Mouse (Mus musculus) yolk sac, embryonic 10.5 days (tissue): ENCODE results near the gene Pgam5.

Source experiments
- DNase-seq: peaks from one replicate; pipeline ENCODE4 v3.0.0-alpha.2; 2017; ENCODE audit warnings: low spot score

Pgam5 gene

DNA sequence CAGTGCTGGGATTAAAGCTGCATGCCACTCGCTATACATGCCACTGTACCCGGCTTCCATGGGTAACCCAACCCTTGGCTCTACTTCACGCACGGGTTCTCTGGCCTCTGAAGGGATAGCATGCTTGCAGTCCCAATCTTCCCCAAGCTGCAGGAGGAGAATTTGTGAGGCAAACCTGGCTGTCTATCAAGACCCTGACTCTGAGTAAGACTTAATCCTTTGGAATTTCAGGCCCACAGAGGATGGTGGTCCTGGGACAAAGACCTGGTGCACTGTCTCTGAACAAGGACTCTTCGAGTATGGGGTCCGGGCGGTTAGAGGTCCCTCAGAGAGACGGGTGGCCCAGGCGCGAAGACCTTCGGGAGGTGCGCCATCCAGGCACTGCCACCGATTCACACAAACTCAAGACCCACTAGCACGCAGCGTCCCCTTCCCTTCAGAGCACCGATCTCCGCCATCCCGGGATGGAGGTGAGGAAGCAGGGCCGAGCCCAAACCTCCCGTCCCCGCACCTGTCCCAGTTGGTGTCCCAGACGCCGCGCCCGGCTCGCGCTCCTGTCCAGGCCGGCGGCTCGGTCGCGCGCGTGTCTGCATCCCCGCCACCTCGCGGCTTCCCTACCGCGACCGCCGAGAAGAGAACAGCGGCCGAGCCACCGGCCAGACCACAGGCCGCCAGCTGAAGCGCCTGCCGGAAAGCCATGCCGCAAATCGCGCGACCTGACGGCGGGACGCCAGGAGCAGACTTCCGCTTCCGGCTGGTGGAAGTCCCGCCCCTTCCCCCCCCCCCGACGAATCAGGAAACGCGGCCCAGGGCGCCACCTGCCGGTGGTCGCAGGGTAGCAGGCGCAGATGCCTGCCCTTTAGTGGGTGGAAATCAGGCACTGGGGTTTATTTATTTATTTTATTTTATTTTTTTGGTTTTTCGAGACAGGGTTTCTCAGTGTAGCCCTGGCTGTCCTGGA, at the start of gene Pgam5:
Pgam5 (minus strand) TSS at position 773 of the 961 bp plus-strand sequence.
- DNase-seq: peak; percentile 87

- no peak for DNase-seq
Observed at GRCm38 (mm10) chr5:110313127-110313526, 43.4 kb upstream of the Pgam5 start.

GRCm38 (mm10) chr5:110308861-110309260, 39.1 kb upstream of the Pgam5 start:
- DNase-seq: no peak

DNA sequence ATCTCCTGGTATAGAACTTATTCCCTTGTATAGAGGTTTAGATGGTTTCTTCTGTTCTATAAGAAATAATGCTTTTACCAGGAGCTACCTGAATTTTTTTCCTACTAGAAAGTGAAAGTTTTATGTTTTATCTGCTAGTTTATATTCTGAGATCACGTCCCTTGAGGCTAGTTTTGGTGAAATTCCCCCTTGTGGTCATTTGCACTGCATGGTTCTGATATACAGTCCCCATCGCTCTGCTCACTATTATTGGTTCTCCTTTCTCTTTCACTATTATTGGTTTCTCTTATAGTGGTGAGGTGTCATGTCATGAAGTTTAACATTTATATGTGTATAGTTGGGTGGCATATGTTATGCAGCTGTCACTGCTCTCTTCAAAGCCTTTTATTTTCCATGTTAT, 30.9 kb upstream of the Pgam5 start:
- DNase-seq: no peak

- no peak for DNase-seq
Observed at GRCm38 (mm10) chr5:110296637-110297036, 26.9 kb upstream of the Pgam5 start.

- DNase-seq: no peak
Observed at GRCm38 (mm10) chr5:110291649-110292048, 21.9 kb upstream of the Pgam5 start.

- DNase-seq: no peak
Observed at GRCm38 (mm10) chr5:110287084-110287475, 17.4 kb upstream of the Pgam5 start.

GRCm38 (mm10) chr5:110286446-110287083, 16.9 kb upstream of the Pgam5 start:
- no peak for DNase-seq

- peak; percentile 95 for DNase-seq
Observed at GRCm38 (mm10) chr5:110285770-110286445, 16.2 kb upstream of the Pgam5 start, which contains the start of the genes Pxmp2 and Pole. TSS of gene Pxmp2 (minus strand) at chr5:110286186. TSS of gene Pole (plus strand) at chr5:110286306.

DNA sequence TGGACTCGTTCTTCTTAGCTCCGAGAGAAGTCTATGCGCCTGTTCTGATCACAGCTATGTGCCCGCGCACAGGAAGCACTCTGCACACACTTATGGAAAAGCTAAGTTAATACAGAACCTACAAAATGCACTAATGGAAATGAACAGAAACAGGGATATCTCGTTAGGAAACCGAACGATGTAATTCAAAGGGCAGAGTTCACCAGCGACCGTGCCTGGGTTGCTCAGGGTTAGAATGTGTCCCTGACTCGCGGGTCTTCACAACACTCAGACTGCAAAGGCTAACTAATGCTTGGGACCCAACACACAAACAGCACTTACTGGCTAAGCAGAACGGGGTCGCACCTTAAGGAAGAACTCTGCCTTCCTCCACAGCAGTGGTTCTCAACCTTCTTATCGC, 15.4 kb upstream of the Pgam5 start:
- peak; percentile 40 for DNase-seq

DNA sequence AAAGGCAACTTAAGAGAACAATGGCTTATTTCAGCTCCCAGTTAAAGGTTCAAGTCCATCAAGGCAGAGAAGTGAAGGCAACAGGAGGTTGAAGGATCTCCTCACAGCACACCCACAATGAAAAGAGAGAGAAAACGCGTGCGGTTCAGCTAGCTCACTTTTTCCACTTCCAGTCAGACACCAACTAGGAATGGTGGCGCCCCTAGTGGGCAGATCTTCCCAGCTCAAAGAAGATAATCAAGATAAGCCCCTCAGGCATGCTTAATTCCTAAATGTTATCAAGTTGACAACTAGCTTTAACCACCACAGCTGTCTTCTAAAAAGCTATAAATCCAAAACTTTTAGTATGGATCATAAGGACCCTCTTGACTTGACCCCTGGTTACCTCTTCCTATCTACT, 14.8 kb upstream of the Pgam5 start:
- DNase-seq: peak; percentile 60

DNA sequence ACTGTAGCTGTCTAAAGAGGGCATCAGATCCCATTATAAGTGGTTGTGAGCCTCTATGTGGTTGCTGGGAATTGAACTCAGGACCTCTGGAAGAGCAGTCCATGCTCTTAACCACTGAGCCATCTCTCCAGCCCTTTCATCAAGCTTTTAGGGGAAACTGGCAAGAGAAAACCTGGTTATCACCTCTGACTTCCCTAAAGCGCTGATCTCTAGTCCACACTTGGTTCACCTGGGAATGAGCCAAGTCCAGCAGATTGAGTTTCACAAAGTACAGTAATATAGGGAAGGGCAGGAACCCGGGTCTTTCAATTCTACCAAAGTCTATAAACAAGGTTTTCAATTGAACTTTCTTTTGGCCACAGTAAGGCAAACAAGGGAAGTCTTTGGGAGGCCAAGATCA, 12.3 kb upstream of the Pgam5 start:
- no peak for DNase-seq

DNA sequence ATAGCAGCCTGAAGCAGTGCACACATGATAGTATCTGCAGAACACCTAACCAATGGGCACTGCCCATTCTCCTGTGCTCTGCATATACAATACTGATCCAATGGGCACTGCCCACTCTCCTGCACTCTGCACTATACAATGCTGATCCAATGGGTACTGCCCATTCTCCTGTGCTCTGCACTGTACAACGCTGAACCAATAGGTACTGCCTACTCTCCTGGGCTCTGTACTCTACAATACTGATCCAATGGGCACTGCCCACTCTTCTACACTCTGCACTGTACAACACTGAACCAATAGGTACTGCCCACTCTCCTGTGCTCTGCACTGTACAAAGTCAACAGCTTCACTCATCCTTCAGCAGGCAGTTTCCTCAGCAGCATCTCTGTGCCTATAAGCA, 7.2 kb upstream of the Pgam5 start:
- no peak for DNase-seq

DNA sequence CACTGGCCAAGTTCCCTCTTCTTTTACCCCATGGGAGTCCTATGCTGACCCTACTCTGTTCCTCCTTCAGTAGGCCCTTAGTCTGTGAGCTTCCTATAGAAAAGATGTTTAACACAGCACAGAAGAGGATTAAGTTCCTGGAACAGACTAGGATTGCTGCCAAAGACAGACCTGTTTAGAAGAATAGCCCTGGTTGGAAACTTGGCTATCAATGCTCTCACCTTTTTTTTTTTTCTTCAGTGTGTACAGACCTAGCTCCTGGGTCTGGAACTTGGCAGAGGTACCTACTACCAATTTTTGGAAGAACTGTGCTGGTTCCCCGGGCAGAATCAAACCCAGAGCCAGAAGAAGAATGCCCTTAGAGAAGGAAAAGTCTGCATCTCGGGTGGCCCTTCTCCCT, 6.7 kb upstream of the Pgam5 start:
- DNase-seq: no peak

DNA sequence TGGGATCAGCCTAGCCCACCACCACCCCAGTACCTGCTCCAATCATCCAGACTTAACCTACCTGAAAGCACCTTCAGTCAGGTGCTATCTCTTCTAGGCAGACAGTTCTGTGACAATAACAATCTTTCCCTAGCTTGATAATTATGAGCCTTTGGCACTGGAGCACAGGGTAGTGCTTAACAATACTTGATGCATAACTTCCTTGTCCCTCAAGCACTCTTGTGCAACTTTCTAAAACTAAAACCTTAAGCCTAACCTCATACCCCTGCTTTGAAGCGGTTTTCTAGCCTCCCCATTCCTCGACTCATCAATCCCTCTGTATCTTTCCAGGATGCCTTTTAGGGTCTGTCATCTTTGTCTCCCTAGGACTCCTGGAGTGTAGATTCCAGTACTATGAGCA, 5.1 kb upstream of the Pgam5 start:
- DNase-seq: no peak

DNA sequence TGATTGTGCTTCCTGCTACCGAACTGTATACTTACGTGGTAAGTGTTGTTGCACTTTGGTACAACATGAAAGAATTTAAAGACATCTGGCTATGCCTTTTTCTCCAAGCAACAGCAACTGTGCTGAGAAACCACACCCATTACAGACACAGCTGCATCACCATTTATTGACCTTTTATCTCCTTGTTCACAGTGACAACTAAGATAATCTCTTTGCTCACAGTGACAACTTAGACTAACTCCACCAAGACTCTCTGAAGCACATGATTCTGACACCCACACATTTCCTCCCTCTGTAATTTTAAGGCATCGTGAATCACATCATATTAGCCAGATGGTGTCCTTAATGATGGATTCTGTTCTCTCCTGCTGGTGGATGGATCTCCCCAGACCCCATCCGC, 4.4 kb upstream of the Pgam5 start:
- no peak for DNase-seq

DNA sequence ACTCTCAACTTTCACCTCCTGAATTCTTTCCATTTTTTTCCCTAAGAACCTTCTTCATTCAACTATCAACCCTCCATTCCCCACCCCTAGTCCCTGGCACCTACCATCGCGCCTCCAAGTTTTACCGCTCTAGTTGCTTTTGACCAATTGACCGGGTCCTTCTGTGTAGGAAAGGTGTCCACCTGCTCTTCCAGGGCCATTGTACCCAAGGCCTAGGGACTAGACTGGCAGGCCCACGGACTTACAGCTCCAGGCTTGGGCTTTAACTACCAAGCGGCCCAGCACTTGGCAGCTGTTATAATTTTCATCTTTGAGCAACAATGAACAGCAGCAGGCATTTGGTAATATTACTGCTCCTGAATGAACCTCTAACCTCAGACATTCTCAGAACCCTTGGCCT, 529 bp upstream of the Pgam5 start:
- no peak for DNase-seq

DNA sequence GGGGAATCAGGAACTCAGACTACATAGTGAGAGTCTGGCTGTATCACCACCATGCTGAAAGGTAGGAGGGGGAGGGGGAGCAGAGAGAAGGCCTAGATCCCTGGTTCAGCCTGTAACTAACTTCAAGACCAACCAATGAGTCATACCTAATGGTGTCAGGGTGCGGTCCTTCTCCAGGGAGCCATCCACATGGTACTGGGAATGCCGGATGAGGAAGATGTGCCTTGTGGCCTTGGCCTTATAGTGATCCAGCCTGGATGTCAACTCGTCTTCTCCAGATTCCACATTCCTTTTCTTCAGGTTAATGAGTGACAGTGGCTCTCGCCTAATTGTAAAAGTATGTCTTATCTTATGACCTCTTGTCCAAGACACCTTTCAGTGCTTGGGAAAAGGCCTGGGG, 2.8 kb downstream of the Pgam5 start:
- peak; percentile 60 for DNase-seq

DNA sequence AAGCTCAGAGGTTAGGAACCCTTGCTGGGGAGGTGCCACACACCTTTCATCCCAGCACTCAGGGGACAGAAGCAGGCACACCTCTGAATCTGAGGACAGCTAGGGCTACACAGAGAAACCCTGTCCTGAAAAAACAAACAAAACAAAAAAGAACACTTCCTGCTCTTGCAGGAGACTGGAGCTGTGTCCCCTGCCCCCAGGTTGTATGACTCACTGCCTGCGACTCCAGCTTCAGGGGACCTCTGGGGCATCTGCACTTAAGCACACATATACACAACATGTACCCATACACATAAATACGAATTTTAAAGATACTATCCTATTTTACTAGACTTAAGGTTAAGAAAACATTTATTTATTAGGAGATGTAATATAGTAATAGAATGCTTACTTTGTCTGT, 25.6 kb downstream of the Pgam5 start:
- DNase-seq: no peak

- DNase-seq: no peak
Observed at GRCm38 (mm10) chr5:110232346-110232745, 37.4 kb downstream of the Pgam5 start.

DNA sequence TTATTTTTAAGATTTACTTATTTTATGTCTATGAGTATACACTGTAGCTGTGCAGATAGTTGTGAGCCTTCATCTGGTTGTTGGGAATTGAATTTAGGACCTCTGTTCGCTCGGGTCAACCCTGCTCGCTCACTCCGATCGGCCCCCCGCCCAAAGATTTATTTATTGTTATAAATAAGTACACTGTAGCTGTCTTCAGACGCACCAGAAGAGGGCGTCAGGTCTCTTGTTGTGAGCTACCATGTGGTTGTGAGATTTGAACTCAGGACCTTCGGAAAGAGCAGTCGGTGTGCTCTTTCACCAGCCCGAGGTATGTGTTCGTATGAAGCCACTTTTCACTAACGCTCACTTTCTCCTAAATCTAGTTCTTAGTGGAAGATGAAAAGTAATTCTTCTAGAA, 38.1 kb downstream of the Pgam5 start:
- no peak for DNase-seq

- peak; percentile 91 for DNase-seq
Observed at GRCm38 (mm10) chr5:110230780-110231461, 38.8 kb downstream of the Pgam5 start, which contains the start of gene Ankle2. TSS of gene Ankle2 (plus strand) at chr5:110231004.
